Mouse (Mus musculus): ENCODE results near the gene Rnf168.

Rnf168 gene

GRCm38 (mm10) chr16:32312859-32313258, 35.6 kb downstream of the Rnf168 start:
- DNase-seq (ENCODE audit: low spot score in 2 of 2) = no peak

GRCm38 (mm10) chr16:32316601-32317000, 39.3 kb downstream of the Rnf168 start:
- DNase-seq (ENCODE audit: low spot score in 2 of 2) = no peak

- no peak for DNase-seq (ENCODE audit: low spot score in 2 of 2)
These were observed 46.7 kb downstream of the Rnf168 start for GRCm38 (mm10) chr16:32323953-32324352.

- no peak for DNase-seq (ENCODE audit: low spot score in 2 of 2)
These were observed 53.8 kb downstream of the Rnf168 start for GRCm38 (mm10) chr16:32330876-32331670.

- peak; percentile 94 to 97 for DNase-seq (ENCODE audit: low spot score in 2 of 2)
These were observed 54.8 kb downstream of the Rnf168 start, which contains the start of gene Ubxn7 for GRCm38 (mm10) chr16:32332040-32332555. Ubxn7 (plus strand) TSS chr16:32332257.

- DNase-seq (ENCODE audit: low spot score in 2 of 2) = peak; percentile 31 to 38
These were observed 55.6 kb downstream of the Rnf168 start for GRCm38 (mm10) chr16:32332556-32333511.

GRCm38 (mm10) chr16:32335146-32335545, 57.9 kb downstream of the Rnf168 start:
- DNase-seq (ENCODE audit: low spot score in 2 of 2) = no peak

GRCm38 (mm10) chr16:32336026-32336780, 58.9 kb downstream of the Rnf168 start:
- DNase-seq (ENCODE audit: low spot score in 2 of 2) = no peak

GRCm38 (mm10) chr16:32337001-32337400, 59.7 kb downstream of the Rnf168 start:
- DNase-seq (ENCODE audit: low spot score in 2 of 2) = no peak

GRCm38 (mm10) chr16:32340451-32340850, 63.2 kb downstream of the Rnf168 start:
- DNase-seq (ENCODE audit: low spot score in 2 of 2) = no peak

- no peak for DNase-seq (ENCODE audit: low spot score in 2 of 2)
These were observed 68.3 kb downstream of the Rnf168 start for GRCm38 (mm10) chr16:32345521-32345920.

- no peak for DNase-seq (ENCODE audit: low spot score in 2 of 2)
These were observed 73.5 kb downstream of the Rnf168 start for GRCm38 (mm10) chr16:32350776-32351175.
